7 mouse cellular contexts compared by ENCODE assay signal in genomic region chr13:52530008-52530945, GRCm38 (mm10). TPM values are rescaled to one million over a fixed set of nuclear protein-coding genes. Genes with fewer than 3 reads are reported as not detected.
DNase-seq lines count a peak whose midpoint lies in the region; ATAC-seq and TF ChIP-seq lines count a peak whose summit lies in the region.

No protein-coding gene starts in this region.

- 2% methylated on average over 50 of the region's 50 CpGs for WGBS in heart, embryonic 13.5 days
- WGBS in kidney, postnatal 0 days, result 3% methylated on average over 47 of the region's 50 CpGs
- WGBS in liver, adult 2 months, result 5% methylated on average over 50 of the region's 50 CpGs

- no peaks in the 10 kb centered on the region; the same call in 1 of the 2 replicates for H3K9me3 ChIP-seq in heart, embryonic 13.5 days
- H3K9me3 ChIP-seq in kidney, postnatal 0 days (replicated peaks; ENCODE audit: low read length), result no peaks in the 10 kb centered on the region

- TF ChIP-seq POLR2A in bone marrow macrophage, adult 2 months (IDR thresholded peaks at IDR 0.05; ENCODE audit: borderline replicate concordance, low read depth, low read length), result no peak
- TF ChIP-seq POLR2A in embryonic fibroblast, embryonic 13.5 days (IDR thresholded peaks at IDR 0.05; ENCODE audit: low read depth, low read length), result 0 out of 2 replicates have a peak, but pooled peaks have one; percentile 21
- no peak for TF ChIP-seq POLR2A in liver, adult 2 months (IDR thresholded peaks at IDR 0.05; ENCODE audit: extremely low read depth, insufficient read depth, low read length)
- no peak for TF ChIP-seq POLR2A in myocyte (IDR thresholded peaks at IDR 0.05; ENCODE audit: insufficient read length, low read depth)

- peak overlapping the region; percentile 81 for H3K9ac ChIP-seq in heart, embryonic 13.5 days
- H3K9ac ChIP-seq in kidney, postnatal 0 days (ENCODE audit: low read depth, low read length), result no peak overlapping the region
- no peak overlapping the region for H3K9ac ChIP-seq in liver, adult 2 months (ENCODE audit: low read depth, low read length)

- no peak overlapping the region for H3ac ChIP-seq in myocyte (ENCODE audit: control insufficient read depth, insufficient read length)

- peaks cover 25% of the 10 kb centered on the region for H3K27me3 ChIP-seq in heart, embryonic 13.5 days (replicated peaks)
- peaks cover 8% of the 10 kb centered on the region for H3K27me3 ChIP-seq in kidney, postnatal 0 days (ENCODE audit: insufficient read depth, low read length)
- peaks cover 6% of the 10 kb centered on the region; the same call in 1 of the 2 replicates for H3K27me3 ChIP-seq in liver, adult 2 months (ENCODE audit: control insufficient read depth, insufficient read depth, low read length)
- no peaks in the 10 kb centered on the region for H3K27me3 ChIP-seq in myocyte (ENCODE audit: control insufficient read depth, insufficient read depth, insufficient read length)

- peak; percentile 35; the same call in 1 of the 2 replicates for TF ChIP-seq CTCF in bone marrow macrophage, adult 2 months (IDR thresholded peaks at IDR 0.05; ENCODE audit: low read depth, low read length)
- TF ChIP-seq CTCF in embryonic fibroblast, embryonic 13.5 days (IDR thresholded peaks at IDR 0.05; ENCODE audit: borderline replicate concordance, insufficient read depth, low read length), result peak; percentile 39; the same call in 1 of the 2 replicates
- peak; percentile 80 for TF ChIP-seq CTCF in kidney, postnatal 0 days (IDR thresholded peaks at IDR 0.05; ENCODE audit: low read depth)
- TF ChIP-seq CTCF in liver, adult 2 months (IDR thresholded peaks at IDR 0.05; ENCODE audit: low read depth, low read length), result peak; percentile 38; the same call in 1 of the 2 replicates

- DNase-seq in kidney, postnatal 0 days (ENCODE audit: low spot score), result peak; percentile 95
- peak; percentile 33 for DNase-seq in liver, adult 2 months (ENCODE audit: extremely low read depth, low read depth, low spot score)
- DNase-seq in spleen, postnatal 4 days (ENCODE audit: low spot score in 2 of 2), result peak; percentile 45 to 76

- H3K4me2 ChIP-seq in heart, embryonic 13.5 days, result peak overlapping the region; percentile 99
- peak overlapping the region; percentile 63 for H3K4me2 ChIP-seq in kidney, postnatal 0 days (ENCODE audit: low read length)
- peak overlapping the region; percentile 60 for H3K4me2 ChIP-seq in myocyte (ENCODE audit: low read depth)

- H3K36me3 ChIP-seq in heart, embryonic 13.5 days, result no peaks in the 10 kb centered on the region
- no peaks in the 10 kb centered on the region for H3K36me3 ChIP-seq in kidney, postnatal 0 days (ENCODE audit: insufficient read depth, low read length)
- H3K36me3 ChIP-seq in liver, adult 2 months (ENCODE audit: control insufficient read depth, insufficient read depth, low read length), result no peaks in the 10 kb centered on the region
- H3K36me3 ChIP-seq in myocyte (ENCODE audit: control insufficient read depth, insufficient read depth), result no peaks in the 10 kb centered on the region

- H3K79me2 ChIP-seq in liver, adult 2 months (ENCODE audit: control insufficient read depth, insufficient read depth, low read length), result no peaks in the 10 kb centered on the region
- no peaks in the 10 kb centered on the region for H3K79me2 ChIP-seq in myocyte (ENCODE audit: control insufficient read depth, insufficient read depth)

- H3K4me3 ChIP-seq in bone marrow macrophage, adult 2 months (ENCODE audit: insufficient read depth, low read length), result peak overlapping the region; percentile 27
- H3K4me3 ChIP-seq in embryonic fibroblast, embryonic 13.5 days (ENCODE audit: insufficient read depth, low read length), result peak overlapping the region; percentile 23
- peak overlapping the region; percentile 62 for H3K4me3 ChIP-seq in heart, embryonic 13.5 days
- H3K4me3 ChIP-seq in kidney, postnatal 0 days (replicated peaks; ENCODE audit: low read depth, low read length), result peak overlapping the region; percentile 39
- H3K4me3 ChIP-seq in liver, adult 2 months (ENCODE audit: insufficient read depth, low read depth, low read length), result peak overlapping the region; percentile 18; the same call in 1 of the 2 replicates
- H3K4me3 ChIP-seq in myocyte, result no peak overlapping the region

- H3K27ac ChIP-seq in bone marrow macrophage, adult 2 months (ENCODE audit: insufficient read depth, low read depth, low read length), result no peak overlapping the region
- H3K27ac ChIP-seq in embryonic fibroblast, embryonic 13.5 days (ENCODE audit: insufficient read depth, low read length), result no peak overlapping the region
- H3K27ac ChIP-seq in heart, embryonic 13.5 days (replicated peaks), result no peak overlapping the region
- no peak overlapping the region for H3K27ac ChIP-seq in kidney, postnatal 0 days
- H3K27ac ChIP-seq in liver, adult 2 months (replicated peaks; ENCODE audit: insufficient read depth, low read depth, low read length), result no peak overlapping the region

- peaks cover 6% of the 10 kb centered on the region for H3K4me1 ChIP-seq in bone marrow macrophage, adult 2 months (ENCODE audit: control insufficient read depth, insufficient read depth, low read length)
- no peaks in the 10 kb centered on the region for H3K4me1 ChIP-seq in embryonic fibroblast, embryonic 13.5 days (ENCODE audit: control insufficient read depth, insufficient read depth, low read length)
- peaks cover 28% of the 10 kb centered on the region for H3K4me1 ChIP-seq in heart, embryonic 13.5 days
- H3K4me1 ChIP-seq in kidney, postnatal 0 days (replicated peaks; ENCODE audit: insufficient read depth, low read length), result 0 out of 2 replicates have a peak, but pooled peaks cover 6% of the 10 kb centered on the region
- no peaks in the 10 kb centered on the region for H3K4me1 ChIP-seq in liver, adult 2 months (ENCODE audit: control insufficient read depth, insufficient read depth, low read length)

- peak; percentile 69 for ATAC-seq in heart, embryonic 13.5 days (ENCODE audit: extremely low read depth, insufficient number of reproducible peaks, low FRiP score, low TSS enrichment)
- ATAC-seq in kidney, postnatal 0 days (replicated peaks; ENCODE audit: low FRiP score, low read depth), result peak; percentile 89

TF ChIP-seq in myocyte, 11 proteins besides CTCF, POLR2A, EP300 and RAD21:
- no peak for TF ChIP-seq E2F4 (IDR thresholded peaks at IDR 0.05; ENCODE audit: insufficient read depth)
- peak in 1 of 3 experiments; percentile 61 for TF ChIP-seq MYOG (IDR thresholded peaks at IDR 0.05; ENCODE audit: control insufficient read depth in 1 of 3, insufficient read depth in 1 of 3, insufficient read length in 2 of 3, low read depth in 2 of 3)
- peak in 1 of 3 experiments; percentile 9 for TF ChIP-seq MYOD1 (IDR thresholded peaks at IDR 0.05; ENCODE audit: control insufficient read depth in 1 of 3, insufficient read length in 2 of 3, low read depth in 2 of 3)

RNA-seq across cellular contexts. Expression of gene Diras2, which starts 0.8 kb away (rescaled TPM):
- polyA plus RNA-seq in bone marrow macrophage, adult 2 months (2012; ENCODE audit: insufficient read depth, insufficient read length, missing spikeins), result 0.91 and 1.1 TPM in 2 replicates
- polyA plus RNA-seq in embryonic fibroblast, embryonic 13.5 days (2011; ENCODE audit: insufficient read length, low read depth, missing spikeins), result 1.2 and 1.7 TPM in 2 replicates
- polyA plus RNA-seq in heart, embryonic 13.5 days (2015; fragmentation: Nextera tagmentation; extraction: Ambion mirVana), result 0.52 and 0.65 TPM in 2 replicates
- 0.04 and 0.08 TPM in 2 replicates for polyA plus RNA-seq in kidney, postnatal 0 days (2015; fragmentation: Nextera tagmentation; extraction: Ambion mirVana)
- 0.13 TPM in 1 of 2 replicates, not detected in the other for total RNA-seq in liver, adult 2 months (2014; rRNA removed)
- polyA plus RNA-seq in liver, adult 2 months (2012; rRNA removed), result 0.02 TPM in 1 of 2 replicates, not detected in the other
- polyA plus RNA-seq in myocyte (2012; fragmentation: generic; extraction: Trizol), result 0.30 TPM

RNA-seq across cellular contexts. Expression of gene Syk, which starts 52.7 kb away (rescaled TPM):
- 182 and 184 TPM in 2 replicates for polyA plus RNA-seq in bone marrow macrophage, adult 2 months (2012; ENCODE audit: insufficient read depth, insufficient read length, missing spikeins)
- polyA plus RNA-seq in embryonic fibroblast, embryonic 13.5 days (2011; ENCODE audit: insufficient read length, low read depth, missing spikeins), result 2.4 and 5.4 TPM in 2 replicates
- 6.3 and 6.5 TPM in 2 replicates for polyA plus RNA-seq in heart, embryonic 13.5 days (2015; fragmentation: Nextera tagmentation; extraction: Ambion mirVana)
- 3.3 and 3.8 TPM in 2 replicates for polyA plus RNA-seq in kidney, postnatal 0 days (2015; fragmentation: Nextera tagmentation; extraction: Ambion mirVana)
- 3.0 and 4.2 TPM in 2 replicates for total RNA-seq in liver, adult 2 months (2014; rRNA removed)
- 0.96 and 1.9 TPM in 2 replicates for polyA plus RNA-seq in liver, adult 2 months (2012; rRNA removed)
- 0.42 TPM for polyA plus RNA-seq in myocyte (2012; fragmentation: generic; extraction: Trizol)

Comparison
In these comparisons a context has a peak if more than half of its experiments do, and no peak if none do; other contexts are left out.
1. DNase-seq: peak in every context shown above with its lines; median percentile 95 in kidney, postnatal 0 days; 60 in spleen, postnatal 4 days; 33 in liver, adult 2 months.
2. RNA of gene Syk, which starts 52.7 kb away (polyA plus RNA-seq): 182 to 184 TPM in bone marrow macrophage, adult 2 months; 6.3 to 6.5 TPM in heart, embryonic 13.5 days, 3.3 to 3.8 TPM in kidney, postnatal 0 days, 2.4 to 5.4 TPM in embryonic fibroblast, embryonic 13.5 days, 0.96 to 1.9 TPM in liver, adult 2 months and 0.42 TPM in myocyte (single experiment); every median in the first group is over 10 times any median in the second.
3. Peak in every context shown above with its lines, with median percentiles within 50 percentile points of each other: CTCF ChIP-seq and H3K4me2 ChIP-seq.